Mouse (Mus musculus) urinary bladder, postnatal 10 days (tissue): ENCODE measurements around the gene Bbox1.

Experiments
- DNase-seq: peaks from one replicate; pipeline ENCODE4 v3.0.0; 2022; ENCODE audit warnings: low spot score

Bbox1 gene

DNA sequence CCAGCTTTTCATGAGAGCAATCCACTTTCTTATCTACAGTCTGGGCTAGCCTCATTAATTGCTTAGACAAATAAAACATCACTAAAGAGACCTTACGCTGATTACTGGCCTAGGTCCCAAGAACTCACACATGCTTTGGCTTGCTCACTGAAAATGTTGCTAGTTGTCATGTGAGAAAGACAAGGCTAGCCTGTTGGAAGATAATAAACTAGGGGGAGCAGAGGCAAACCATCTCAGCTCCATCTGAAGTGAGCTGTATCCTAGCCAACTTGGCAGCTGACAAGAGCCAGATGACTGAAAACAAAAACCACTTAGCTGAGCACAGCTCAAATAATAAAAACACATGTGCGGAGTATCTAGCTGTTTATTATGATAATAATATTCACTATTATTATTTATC is 40.2 kb downstream of the Bbox1 start:
- no peak for DNase-seq

DNA sequence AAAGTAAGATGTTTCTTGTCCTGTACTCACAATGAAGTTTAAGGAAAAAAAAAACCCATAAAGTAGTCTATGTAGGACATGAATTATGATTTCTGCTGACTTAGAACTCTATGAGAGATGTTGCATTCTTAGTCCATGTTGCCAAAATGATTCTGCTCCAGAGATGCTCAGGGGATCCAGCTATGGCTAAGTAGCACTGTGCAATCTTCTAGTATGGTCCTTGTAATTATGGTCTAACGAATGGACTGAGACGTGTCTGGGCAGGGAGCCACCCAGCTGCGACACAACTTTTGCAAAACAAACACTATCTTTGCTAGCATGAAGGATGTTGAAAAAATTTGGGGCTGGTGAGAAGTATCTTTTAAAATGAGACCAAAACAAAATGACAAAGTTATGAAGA is 45.1 kb downstream of the Bbox1 start:
- DNase-seq = no peak

DNA sequence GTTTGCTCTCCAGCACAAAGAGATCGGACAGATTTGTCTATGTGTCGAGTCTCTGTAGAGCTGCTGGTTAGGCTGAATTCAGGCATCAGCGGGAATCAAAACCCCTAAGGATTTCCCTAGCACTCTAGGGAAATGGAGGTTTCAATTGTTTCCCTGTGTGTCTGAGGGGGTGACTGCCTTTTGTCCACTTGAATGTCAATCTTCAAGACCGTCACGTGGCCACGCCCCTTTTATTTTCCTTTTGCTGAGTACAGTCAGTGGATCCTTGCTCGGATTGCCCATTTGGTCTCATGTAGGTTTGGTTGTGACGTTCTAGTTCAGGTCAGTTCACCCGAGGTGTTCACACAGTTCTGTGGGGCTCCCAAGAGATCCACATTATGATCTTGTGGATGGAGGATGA is 82.1 kb downstream of the Bbox1 start:
- DNase-seq = no peak

- no peak for DNase-seq
Measured at GRCm38 (mm10) chr2:110230753-110231152, 83.6 kb downstream of the Bbox1 start.

GRCm38 (mm10) chr2:110229143-110230087 is 84.9 kb downstream of the Bbox1 start:
- no peak for DNase-seq

DNA sequence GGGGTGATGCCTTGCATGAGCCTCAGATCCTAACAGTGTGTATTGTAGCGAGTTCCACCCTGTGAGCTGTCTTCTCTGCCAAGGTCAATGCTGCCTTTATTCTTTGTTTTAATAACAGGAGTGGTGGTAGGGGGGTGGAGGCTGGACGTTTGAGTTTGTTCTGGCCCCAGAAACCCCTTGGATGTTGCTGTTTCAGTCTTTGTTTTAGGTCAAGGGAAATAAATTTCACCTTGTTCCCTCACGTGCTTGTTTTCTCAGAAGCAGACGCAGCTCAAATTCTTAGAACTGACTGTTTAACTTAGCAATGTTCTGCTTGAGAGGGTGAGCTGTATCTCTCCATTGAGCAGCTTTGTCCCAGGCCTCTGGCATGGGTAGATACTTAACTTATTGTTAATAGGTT is 87.9 kb downstream of the Bbox1 start:
- no peak for DNase-seq

DNA sequence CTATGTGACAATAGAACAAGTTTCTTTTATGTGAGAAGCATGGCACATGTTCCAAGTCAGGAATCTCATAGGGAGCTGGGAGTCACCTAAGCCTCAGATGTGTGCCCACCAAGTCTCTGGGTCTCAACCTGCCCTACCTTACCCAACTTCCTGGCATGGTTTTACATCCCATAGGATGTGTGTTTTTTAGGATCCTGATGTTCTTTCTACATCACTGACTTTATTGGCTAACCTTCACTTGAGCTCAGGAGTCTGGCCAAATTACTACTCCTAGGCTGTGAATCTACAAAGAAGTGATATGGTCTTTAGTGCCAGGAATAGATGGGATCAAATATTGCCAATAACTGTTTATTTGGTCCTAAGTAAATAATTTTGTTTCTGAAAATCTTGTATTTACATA is 88.4 kb downstream of the Bbox1 start:
- no peak for DNase-seq

- no peak for DNase-seq
Measured at GRCm38 (mm10) chr2:110222793-110223192, 91.6 kb downstream of the Bbox1 start.

DNA sequence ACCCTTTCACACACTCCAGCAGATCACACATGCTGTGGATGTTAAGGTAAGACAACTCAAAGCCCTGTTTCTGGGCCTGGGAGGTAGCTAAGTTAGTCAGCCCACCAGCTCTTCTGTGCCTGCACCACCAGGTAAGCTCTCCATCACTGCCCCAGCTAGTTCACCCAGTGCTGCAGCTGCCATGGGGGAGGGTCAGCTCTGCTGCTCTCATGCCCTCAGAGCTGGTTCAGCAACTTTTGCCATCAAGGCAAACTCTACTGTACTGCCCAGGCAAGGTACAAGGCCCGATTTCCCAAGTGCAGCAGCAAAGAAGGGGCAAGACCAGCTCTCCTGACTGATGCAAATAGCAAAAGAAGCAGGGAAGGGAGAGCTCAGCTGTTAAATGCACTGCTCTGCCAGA is 93.9 kb downstream of the Bbox1 start:
- no peak for DNase-seq

GRCm38 (mm10) chr2:110215685-110216058 is 98.7 kb downstream of the Bbox1 start:
- DNase-seq = no peak

DNA sequence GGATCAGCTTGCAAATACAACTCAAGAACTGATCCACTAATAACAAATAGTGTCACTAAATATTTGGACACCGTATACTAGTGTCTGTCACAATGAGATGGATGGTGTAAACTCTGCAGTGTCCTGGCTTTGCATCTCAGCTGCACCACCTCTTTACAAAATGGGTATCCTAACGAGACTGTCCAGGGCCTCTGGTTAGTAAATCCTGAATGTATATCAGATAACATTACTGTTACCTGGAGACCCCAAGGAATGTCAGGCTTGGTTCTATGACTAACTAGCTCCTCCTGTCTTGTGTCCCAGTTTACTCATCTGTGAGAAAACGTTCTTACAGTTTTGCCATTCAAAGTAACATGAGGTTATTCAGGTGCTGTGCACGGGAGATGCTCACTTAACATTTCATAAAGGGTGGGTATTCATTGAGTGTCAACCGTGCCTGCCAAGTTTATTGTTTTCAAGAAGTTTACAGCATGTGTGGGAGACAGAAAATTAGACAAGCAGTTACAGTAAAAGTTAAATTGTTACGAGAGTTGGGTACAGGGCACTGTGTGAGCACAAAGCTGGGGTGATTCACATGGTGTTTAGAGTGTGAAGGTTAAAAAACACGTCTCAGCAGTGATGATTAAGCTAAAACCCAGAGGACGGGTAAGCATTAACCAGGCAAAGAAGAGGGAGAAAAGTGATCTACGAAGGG is 99.2 kb downstream of the Bbox1 start:
- no peak for DNase-seq

DNA sequence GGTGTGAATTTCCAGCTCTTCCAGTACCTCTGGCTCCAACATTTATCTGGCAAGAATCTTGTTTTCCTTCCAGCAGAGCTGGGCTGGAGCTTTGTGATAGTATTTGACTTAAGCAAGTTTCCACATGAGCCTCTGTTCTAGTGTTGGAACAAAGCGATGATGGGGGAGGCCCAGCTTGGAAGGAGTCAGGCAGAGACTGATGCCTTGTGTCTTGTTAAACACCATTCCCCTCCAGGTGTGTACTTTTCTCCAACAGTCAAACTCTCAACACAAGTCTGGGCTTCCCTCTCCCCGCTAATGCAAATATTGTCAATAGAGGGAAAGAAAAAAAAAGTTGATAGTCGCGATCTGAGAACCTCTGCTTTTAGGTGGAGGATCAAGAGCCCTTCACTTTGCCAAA is 100.1 kb downstream of the Bbox1 start:
- no peak for DNase-seq
